Mouse (Mus musculus): ENCODE measurements at regions not wholly inside any gene's neighbourhood (a gene's known extent, or its start where the extent isn't known, plus 50 kb on each side); places are given as distances from the start of the nearest gene placed in this dataset.

DNA sequence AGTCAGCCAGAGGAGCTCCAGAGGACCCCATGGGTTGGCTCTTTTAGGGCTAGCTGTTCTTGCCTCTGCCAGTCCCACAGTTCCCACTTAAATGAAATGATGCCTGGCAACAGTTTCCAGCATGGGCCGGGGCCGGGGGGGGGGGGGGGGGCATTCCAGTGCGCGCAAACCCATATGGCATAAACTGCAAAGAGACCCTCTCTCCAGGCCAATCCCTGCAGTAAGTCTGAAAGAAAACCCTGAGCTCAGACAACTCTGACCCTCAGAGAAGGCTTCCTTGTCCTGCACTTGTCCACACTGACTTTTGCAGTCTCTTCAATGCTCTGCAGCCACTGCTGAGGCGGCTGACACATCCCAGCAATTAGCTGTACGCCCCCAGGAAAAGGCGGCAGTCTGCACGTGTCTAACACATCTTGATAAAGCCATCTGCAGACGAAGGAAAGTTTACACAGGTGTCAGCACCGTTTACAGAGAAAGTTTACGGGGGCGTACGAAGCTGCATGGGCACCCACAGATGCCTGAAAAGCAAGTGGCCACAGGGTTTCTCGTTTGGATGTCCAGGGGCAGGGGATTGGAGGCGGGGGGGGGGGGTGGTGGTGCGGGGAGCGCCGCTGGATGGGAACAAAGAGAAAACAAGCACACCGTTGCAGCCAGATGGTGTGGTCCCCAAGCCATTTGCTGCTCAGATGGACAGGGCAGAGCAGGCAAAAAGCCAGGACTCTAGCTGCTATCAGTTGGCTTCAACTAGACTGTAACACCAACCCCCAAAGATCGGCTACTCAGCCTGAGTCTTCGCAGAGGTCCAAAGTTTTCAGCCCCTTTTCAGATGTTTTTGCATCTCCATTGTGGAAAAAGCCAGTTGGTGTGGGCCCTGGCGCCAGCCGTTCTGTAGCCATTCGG lies 244.0 kb upstream of the Hs6st1 start:
- no peaks in the 10 kb centered on the region for H3K27me3 ChIP-seq (ENCODE audit: control insufficient read depth, insufficient read depth, low read length)
- no peak overlapping the region for H3K4me3 ChIP-seq (ENCODE audit: low read depth, low read length)
- peaks cover 2% of the 10 kb centered on the region; the same call in 1 of the 2 replicates for H3K4me1 ChIP-seq (ENCODE audit: control insufficient read depth, insufficient read depth, insufficient read length, low read length)
- WGBS, result 52% methylated on average over 24 of the region's 24 CpGs
- no peak overlapping the region for H3K27ac ChIP-seq (ENCODE audit: insufficient read depth, low read depth, low read length)
- no peaks in the 10 kb centered on the region for H3K36me3 ChIP-seq (ENCODE audit: control insufficient read depth, insufficient read depth, low read length)
- no peak for TF ChIP-seq POLR2A (IDR thresholded peaks at IDR 0.05; ENCODE audit: low read depth, low read length)
- TF ChIP-seq CTCF (IDR thresholded peaks at IDR 0.05; ENCODE audit: extremely low read depth, insufficient read length, insufficient replicate concordance, low read depth, low read length), result no peak

DNA sequence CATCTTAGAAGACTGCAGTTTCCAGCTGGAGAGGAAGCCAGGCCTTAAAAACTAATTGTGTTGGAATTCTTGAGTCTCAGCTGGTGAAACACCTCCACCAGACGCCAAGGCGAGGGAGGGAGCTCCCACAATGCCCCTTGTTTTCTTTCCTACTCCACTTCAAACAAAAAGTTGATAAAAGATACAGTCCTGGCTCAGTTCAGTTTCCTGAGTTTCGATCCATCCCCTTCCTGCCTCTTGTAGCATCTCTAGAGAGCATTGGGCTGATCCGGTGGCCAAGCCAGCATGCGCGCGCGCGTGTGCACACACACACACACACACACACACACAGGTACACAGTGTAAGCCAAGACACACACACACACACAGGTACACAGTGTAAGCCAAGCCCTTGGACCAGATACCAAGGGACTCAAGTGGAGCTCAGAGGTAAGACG lies 242.7 kb upstream of the Hs6st1 start:
- no peak for TF ChIP-seq CTCF (IDR thresholded peaks at IDR 0.05; ENCODE audit: extremely low read depth, insufficient read length, insufficient replicate concordance, low read depth, low read length)
- no peak for TF ChIP-seq POLR2A (IDR thresholded peaks at IDR 0.05; ENCODE audit: low read depth, low read length)
- no peaks in the 10 kb centered on the region for H3K36me3 ChIP-seq (ENCODE audit: control insufficient read depth, insufficient read depth, low read length)
- WGBS, result 60% methylated on average over 10 of the region's 10 CpGs
- H3K4me1 ChIP-seq (ENCODE audit: control insufficient read depth, insufficient read depth, insufficient read length, low read length), result peaks cover 2% of the 10 kb centered on the region; the same call in 1 of the 2 replicates
- no peak overlapping the region for H3K4me3 ChIP-seq (ENCODE audit: low read depth, low read length)
- no peak overlapping the region for H3K27ac ChIP-seq (ENCODE audit: insufficient read depth, low read depth, low read length)
- H3K27me3 ChIP-seq (ENCODE audit: control insufficient read depth, insufficient read depth, low read length), result no peaks in the 10 kb centered on the region

DNA sequence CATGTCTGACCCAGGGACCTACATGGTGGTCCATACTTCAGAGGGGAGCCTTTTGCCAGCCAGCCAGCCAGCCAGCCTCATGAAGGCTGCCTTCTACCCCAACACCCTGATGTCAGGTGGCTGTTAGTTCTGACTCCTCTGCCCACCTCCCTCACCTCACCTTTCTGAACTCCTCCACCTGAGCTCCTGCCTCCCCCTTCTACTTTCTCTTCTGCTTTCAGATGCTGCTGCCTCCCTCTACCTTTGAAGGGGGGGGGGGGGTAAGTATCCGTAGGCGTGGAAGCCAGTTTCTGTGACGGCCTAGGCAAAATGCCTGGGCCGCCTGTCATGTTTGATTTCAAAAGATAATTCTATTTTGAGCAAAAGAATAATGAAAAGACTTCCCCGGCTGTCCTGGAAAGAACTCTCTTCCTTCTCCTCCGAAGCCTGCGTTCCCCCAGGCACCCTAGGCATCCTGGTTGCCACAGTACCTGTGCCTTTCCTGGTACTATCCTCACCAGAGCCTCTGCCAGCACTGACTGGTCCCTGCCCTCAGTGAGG lies 241.6 kb upstream of the Hs6st1 start:
- no peak overlapping the region for H3K27ac ChIP-seq (ENCODE audit: insufficient read depth, low read depth, low read length)
- H3K27me3 ChIP-seq (ENCODE audit: control insufficient read depth, insufficient read depth, low read length), result no peaks in the 10 kb centered on the region
- TF ChIP-seq CTCF (IDR thresholded peaks at IDR 0.05; ENCODE audit: extremely low read depth, insufficient read length, insufficient replicate concordance, low read depth, low read length), result no peak
- TF ChIP-seq POLR2A (IDR thresholded peaks at IDR 0.05; ENCODE audit: low read depth, low read length), result no peak
- H3K4me3 ChIP-seq (ENCODE audit: low read depth, low read length), result no peak overlapping the region
- H3K4me1 ChIP-seq (ENCODE audit: control insufficient read depth, insufficient read depth, insufficient read length, low read length), result peaks cover 2% of the 10 kb centered on the region; the same call in 1 of the 2 replicates
- no peaks in the 10 kb centered on the region for H3K36me3 ChIP-seq (ENCODE audit: control insufficient read depth, insufficient read depth, low read length)
- 73% methylated on average over 7 of the region's 7 CpGs for WGBS

- H3K27ac ChIP-seq (ENCODE audit: insufficient read depth, low read depth, low read length), result no peak overlapping the region
- H3K27me3 ChIP-seq (ENCODE audit: control insufficient read depth, insufficient read depth, low read length), result no peaks in the 10 kb centered on the region
- 74% methylated on average over 3 of the region's 3 CpGs for whole genome bisulfite sequencing
- no peak overlapping the region for H3K4me3 ChIP-seq (ENCODE audit: low read depth, low read length)
- TF ChIP-seq CTCF (IDR thresholded peaks at IDR 0.05; ENCODE audit: extremely low read depth, insufficient read length, insufficient replicate concordance, low read depth, low read length) (no peak), POLR2A (IDR thresholded peaks at IDR 0.05; ENCODE audit: low read depth, low read length) (no peak)
- H3K36me3 ChIP-seq (ENCODE audit: control insufficient read depth, insufficient read depth, low read length), result no peaks in the 10 kb centered on the region
- H3K4me1 ChIP-seq (ENCODE audit: control insufficient read depth, insufficient read depth, insufficient read length, low read length), result no peaks in the 10 kb centered on the region
Measured at GRCm38 (mm10) chr1:35827471-35827870, 240.7 kb upstream of the Hs6st1 start.

DNA sequence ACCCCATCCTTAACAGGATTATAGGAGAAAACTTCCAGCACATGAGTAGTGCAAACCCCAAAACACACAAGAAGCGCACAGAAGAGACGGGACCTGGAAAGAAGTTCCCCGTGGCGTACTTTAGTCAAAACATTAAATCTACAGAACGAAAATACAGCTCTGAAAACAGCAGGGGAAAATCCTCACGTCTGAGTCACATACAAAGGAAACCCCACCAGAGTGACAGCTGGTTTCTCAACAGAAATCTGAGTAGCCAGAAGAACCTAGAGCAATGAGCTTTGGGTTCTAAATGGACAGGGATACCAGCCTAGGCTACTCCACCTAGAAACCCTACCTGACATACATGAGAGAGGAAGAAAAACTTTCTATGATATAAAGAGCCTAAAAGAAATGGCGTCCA lies 234.0 kb upstream of the Hs6st1 start:
- Histone ChIP-seq H3K27ac (ENCODE audit: insufficient read depth, low read depth, low read length) (no peak overlapping the region), H3K36me3 (ENCODE audit: control insufficient read depth, insufficient read depth, low read length) (no peaks in the 10 kb centered on the region), H3K4me3 (ENCODE audit: low read depth, low read length) (no peak overlapping the region), H3K4me1 (ENCODE audit: control insufficient read depth, insufficient read depth, insufficient read length, low read length) (no peaks in the 10 kb centered on the region), H3K27me3 (ENCODE audit: control insufficient read depth, insufficient read depth, low read length) (no peaks in the 10 kb centered on the region)
- WGBS, result 86% methylated on average over 7 of the region's 7 CpGs
- TF ChIP-seq POLR2A (IDR thresholded peaks at IDR 0.05; ENCODE audit: low read depth, low read length), result no peak
- no peak for TF ChIP-seq CTCF (IDR thresholded peaks at IDR 0.05; ENCODE audit: extremely low read depth, insufficient read length, insufficient replicate concordance, low read depth, low read length)

GRCm38 (mm10) chr1:35836552-35836951 lies 231.6 kb upstream of the Hs6st1 start:
- Histone ChIP-seq H3K27ac (ENCODE audit: insufficient read depth, low read depth, low read length) (no peak overlapping the region), H3K4me1 (ENCODE audit: control insufficient read depth, insufficient read depth, insufficient read length, low read length) (no peaks in the 10 kb centered on the region), H3K4me3 (ENCODE audit: low read depth, low read length) (no peak overlapping the region), H3K36me3 (ENCODE audit: control insufficient read depth, insufficient read depth, low read length) (no peaks in the 10 kb centered on the region), H3K27me3 (ENCODE audit: control insufficient read depth, insufficient read depth, low read length) (no peaks in the 10 kb centered on the region)
- TF ChIP-seq CTCF (IDR thresholded peaks at IDR 0.05; ENCODE audit: extremely low read depth, insufficient read length, insufficient replicate concordance, low read depth, low read length) (no peak), POLR2A (IDR thresholded peaks at IDR 0.05; ENCODE audit: low read depth, low read length) (no peak)
- WGBS, result 46% methylated on average over 5 of the region's 5 CpGs

DNA sequence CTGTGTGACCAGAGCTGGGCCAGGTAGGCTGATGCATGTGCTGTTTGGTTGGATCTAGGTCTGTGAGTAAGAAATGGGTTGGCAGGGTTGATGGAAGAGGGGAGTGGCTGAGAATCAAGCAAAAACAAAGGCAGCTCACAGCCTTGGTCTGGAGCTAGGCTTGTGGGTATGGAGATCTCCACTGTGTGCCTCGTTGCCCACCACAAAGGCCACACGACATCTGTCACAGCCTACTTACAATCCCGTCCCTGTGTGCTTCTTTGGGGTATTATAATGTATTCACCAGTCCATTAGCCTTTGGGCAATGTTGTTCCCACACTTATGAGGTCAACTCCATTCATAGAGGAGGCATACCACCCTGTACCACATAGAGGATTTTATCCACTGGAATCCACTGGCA lies 229.6 kb upstream of the Hs6st1 start:
- H3K36me3 ChIP-seq (ENCODE audit: control insufficient read depth, insufficient read depth, low read length), result no peaks in the 10 kb centered on the region
- WGBS, result 90% methylated on average over 3 of the region's 3 CpGs
- TF ChIP-seq POLR2A (IDR thresholded peaks at IDR 0.05; ENCODE audit: low read depth, low read length) (no peak), CTCF (IDR thresholded peaks at IDR 0.05; ENCODE audit: extremely low read depth, insufficient read length, insufficient replicate concordance, low read depth, low read length) (no peak)
- no peak overlapping the region for H3K4me3 ChIP-seq (ENCODE audit: low read depth, low read length)
- no peaks in the 10 kb centered on the region for H3K27me3 ChIP-seq (ENCODE audit: control insufficient read depth, insufficient read depth, low read length)
- no peak overlapping the region for H3K27ac ChIP-seq (ENCODE audit: insufficient read depth, low read depth, low read length)
- no peaks in the 10 kb centered on the region for H3K4me1 ChIP-seq (ENCODE audit: control insufficient read depth, insufficient read depth, insufficient read length, low read length)
